In genomic region chr6:70724722-70725121, GRCm38 (mm10) we compare ENCODE assay signal across 16 mouse cellular contexts.
"Had no signal": no experiment of that assay in that cellular context is flagged by ENCODE, and none has a peak within 500 bp of the region (broad histone marks: within the 10 kb centered on the region; RNA-seq: fewer than 3 reads in every experiment).

No protein-coding gene starts in this region.

- H3K36me3 ChIP-seq: midbrain, embryonic 10.5 days; midbrain, embryonic 12.5 days; neural tube, embryonic 13.5 days; neural tube, embryonic 15.5 days; stomach, embryonic 15.5 days had no signal

- H3K4me3 ChIP-seq: midbrain, embryonic 10.5 days; midbrain, embryonic 12.5 days; myocyte; neural tube, embryonic 13.5 days; neural tube, embryonic 15.5 days; stomach, embryonic 15.5 days had no signal

- H3K4me1 ChIP-seq: midbrain, embryonic 10.5 days; midbrain, embryonic 12.5 days; neural tube, embryonic 13.5 days; neural tube, embryonic 15.5 days; stomach, embryonic 15.5 days had no signal

- H3K27ac ChIP-seq: midbrain, embryonic 10.5 days; midbrain, embryonic 12.5 days; neural tube, embryonic 13.5 days; neural tube, embryonic 15.5 days; stomach, embryonic 15.5 days; stomach, postnatal 0 days had no signal

- H3K27me3 ChIP-seq: midbrain, embryonic 12.5 days; neural tube, embryonic 13.5 days; neural tube, embryonic 15.5 days; stomach, embryonic 15.5 days had no signal

- DNase-seq: lung, adult 18-20 months; lung, embryonic 14.5 days; lung, postnatal 10 days; lung, postnatal 4 days; midbrain, embryonic 14.5 days; right cerebral cortex, postnatal 14 days; thymus, adult 2 months; thymus, postnatal 25 days; thymus, postnatal 4 days had no signal
